Mouse (Mus musculus) neural tube, embryonic 14.5 days (tissue): ENCODE measurements at regions not wholly inside any gene's neighbourhood (a gene's known extent, or its start where the extent isn't known, plus 50 kb on each side); places are given as distances from the start of the nearest gene placed in this dataset.
"Not testable (repeated sequence)": the region's sequence is repeated elsewhere in the genome, so short reads cannot be mapped to it uniquely, and the experiment has no call there.

Experiments
- ATAC-seq: fragments of 200-750 bp; cut with Nextera tagmentation; 2 replicates; pipeline ENCODE4 v1.8.0; 2017; ENCODE audit warnings: low read depth, mild to moderate bottlenecking, moderate TSS enrichment, moderate library complexity
- H3K27ac ChIP-seq: fragments of 300-500 bp; sonication (generic); 2 replicates; pipeline ENCODE4 v1.5.1; 2014; ENCODE audit warnings: low read depth, mild to moderate bottlenecking, control low read depth, low read length, moderate library complexity, mixed read lengths
- H3K27me3 ChIP-seq: fragments of 300-500 bp; sonication (generic); 2 replicates; pipeline ENCODE4 v1.6.1; 2014; ENCODE audit warnings: low read length; ENCODE audit not compliant: control insufficient read depth, insufficient read depth
- H3K36me3 ChIP-seq: fragments of 300-500 bp; sonication (generic); 2 replicates; pipeline ENCODE4 v1.6.1; 2014; ENCODE audit warnings: low read length, mixed read lengths; ENCODE audit not compliant: control insufficient read depth, insufficient read depth
- H3K4me1 ChIP-seq: fragments of 300-500 bp; sonication (generic); 2 replicates; pipeline ENCODE4 v1.6.1; 2014; ENCODE audit warnings: low read length; ENCODE audit not compliant: control insufficient read depth, insufficient read depth
- H3K4me2 ChIP-seq: fragments of 300-500 bp; sonication (generic); 2 replicates; pipeline ENCODE4 v1.6.1; 2014; ENCODE audit warnings: mild to moderate bottlenecking, low read depth, low read length, control low read depth
- H3K4me3 ChIP-seq: fragments of 300-500 bp; sonication (generic); 2 replicates; pipeline ENCODE4 v1.5.1; 2014; ENCODE audit warnings: low read depth, low read length, control low read depth, mixed read lengths
- H3K9ac ChIP-seq: fragments of 300-500 bp; sonication (generic); replicated peaks from 2 replicates; pipeline ENCODE4 v1.6.1; 2014; ENCODE audit warnings: low read depth, mild to moderate bottlenecking, control low read depth, low read length, mixed read lengths
- H3K9me3 ChIP-seq: fragments of 300-500 bp; sonication (generic); 2 replicates; pipeline ENCODE4 v1.6.1; 2016; ENCODE audit warnings: low read length; ENCODE audit not compliant: control insufficient read depth
- WGBS: fragments of 180-500 bp; shearing (Covaris S2); extraction: QIAGEN DNeasy Blood & Tissue Kit; methylation state at CpG from one replicate; pipeline ENCODE4 v1.1.7; 2014; 5-methylcytosine and 5-hydroxymethylcytosine counted together

GRCm38 (mm10) chrX:70606349-70606748 lies 129.4 kb upstream of the Tmem185a start:
- Histone ChIP-seq H3K36me3 (no peaks in the 10 kb centered on the region), H3K4me1 (no peaks in the 10 kb centered on the region), H3K9ac (no peak overlapping the region), H3K27me3 (no peaks in the 10 kb centered on the region), H3K4me2 (no peak overlapping the region), H3K9me3 (no peaks in the 10 kb centered on the region), H3K4me3 (no peak overlapping the region), H3K27ac (no peak overlapping the region)
- peak; percentile 17; the same call in 1 of the 2 replicates for ATAC-seq
- 65% methylated on average over 1 of the region's 1 CpGs for WGBS

- not testable (repeated sequence) for H3K4me3 ChIP-seq, H3K27ac ChIP-seq, H3K9ac ChIP-seq, H3K9me3 ChIP-seq, H3K36me3 ChIP-seq, H3K27me3 ChIP-seq, H3K4me1 ChIP-seq, H3K4me2 ChIP-seq
- 24% methylated on average over 2 of the region's 2 CpGs for WGBS
- ATAC-seq, result peak; percentile 79
Observed at GRCm38 (mm10) chrX:70582344-70582743, 105.4 kb upstream of the Tmem185a start.

- Histone ChIP-seq H3K27ac (no peak overlapping the region), H3K4me1 (no peaks in the 10 kb centered on the region), H3K4me2 (no peak overlapping the region), H3K27me3 (no peaks in the 10 kb centered on the region), H3K9ac (no peak overlapping the region), H3K4me3 (no peak overlapping the region), H3K36me3 (no peaks in the 10 kb centered on the region), H3K9me3 (no peaks in the 10 kb centered on the region)
- ATAC-seq, result no peak
- WGBS, result 76% methylated on average over 1 of the region's 1 CpGs
Observed at GRCm38 (mm10) chrX:70580171-70580570, 103.2 kb upstream of the Tmem185a start.

- not testable (repeated sequence) for H3K9ac ChIP-seq, H3K27ac ChIP-seq, H3K9me3 ChIP-seq, H3K27me3 ChIP-seq, H3K4me3 ChIP-seq, ATAC-seq, H3K36me3 ChIP-seq, H3K4me1 ChIP-seq, H3K4me2 ChIP-seq
- 33% methylated on average over 1 of the region's 6 CpGs for WGBS
Observed at GRCm38 (mm10) chrX:70574243-70574642, 97.3 kb upstream of the Tmem185a start.

- H3K9me3 ChIP-seq, H3K9ac ChIP-seq, H3K36me3 ChIP-seq, H3K4me3 ChIP-seq, ATAC-seq, H3K27me3 ChIP-seq, H3K4me2 ChIP-seq, H3K4me1 ChIP-seq, H3K27ac ChIP-seq: not testable (repeated sequence)
- WGBS, result 69% methylated on average over 3 of the region's 4 CpGs
Observed at GRCm38 (mm10) chrX:70570586-70570985, 93.6 kb upstream of the Tmem185a start.

GRCm38 (mm10) chrX:70569339-70569979 lies 92.5 kb upstream of the Tmem185a start:
- 42% methylated on average over 4 of the region's 6 CpGs for WGBS
- ATAC-seq, result peak; percentile 87; the same call in 1 of the 2 replicates
- not testable (repeated sequence) for H3K4me3 ChIP-seq, H3K9me3 ChIP-seq, H3K9ac ChIP-seq, H3K4me1 ChIP-seq, H3K4me2 ChIP-seq, H3K27ac ChIP-seq, H3K27me3 ChIP-seq, H3K36me3 ChIP-seq
